Mouse (Mus musculus) right cerebral cortex, postnatal 25 days (tissue): ENCODE measurements around the gene Kcnj6.

Experiments
- DNase-seq: peaks from one replicate; pipeline ENCODE4 v3.0.0; 2022

The Kcnj6 gene

DNA sequence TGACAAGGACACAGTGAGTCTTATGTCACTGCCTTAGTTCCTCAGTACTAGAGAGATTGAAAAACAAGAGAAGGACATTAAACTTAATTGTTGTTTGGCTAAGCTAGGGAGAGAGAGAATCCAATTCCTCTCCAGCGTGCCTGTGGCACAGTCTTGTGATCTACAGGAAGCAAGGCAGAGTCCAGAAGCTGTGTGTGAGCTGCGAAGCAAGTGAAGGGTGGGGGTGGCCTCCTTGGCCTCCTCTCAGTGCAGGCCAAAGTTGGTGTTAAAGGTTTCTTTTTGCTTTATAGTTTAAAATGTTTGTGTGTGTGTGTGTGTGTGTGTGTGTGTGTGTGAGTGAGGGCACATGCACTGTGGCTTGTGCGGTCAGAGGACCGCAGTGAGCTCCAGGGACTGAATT, 295.5 kb downstream of the Kcnj6 start:
- no peak for DNase-seq

DNA sequence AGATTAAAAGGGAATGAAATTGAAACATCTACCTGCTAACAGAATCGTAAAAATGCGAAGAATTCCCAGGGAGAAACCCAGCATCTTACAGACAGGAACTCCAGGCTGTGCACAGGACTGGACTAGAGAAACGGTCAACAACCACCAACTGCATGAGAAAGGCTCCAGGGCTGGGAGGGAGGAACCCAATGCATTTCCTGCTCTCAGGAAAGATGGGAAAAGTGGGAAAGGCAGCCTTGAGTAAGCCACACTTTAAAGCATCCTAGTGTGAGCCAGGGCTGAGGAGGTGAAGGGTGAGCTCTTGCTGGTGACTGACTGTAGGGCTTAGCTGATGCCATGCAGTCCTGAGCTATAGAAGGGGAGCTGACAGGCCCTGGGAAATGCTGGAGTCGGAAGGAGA, 296.4 kb downstream of the Kcnj6 start:
- DNase-seq, result no peak
